Mouse (Mus musculus) right cerebral cortex, adult 18-20 months (tissue): ENCODE data around the gene 2310034G01Rik.

Experiments
- DNase-seq: peaks from one replicate; pipeline ENCODE4 v3.0.0; 2022; ENCODE audit warnings: mixed read lengths

Gene 2310034G01Rik

DNA sequence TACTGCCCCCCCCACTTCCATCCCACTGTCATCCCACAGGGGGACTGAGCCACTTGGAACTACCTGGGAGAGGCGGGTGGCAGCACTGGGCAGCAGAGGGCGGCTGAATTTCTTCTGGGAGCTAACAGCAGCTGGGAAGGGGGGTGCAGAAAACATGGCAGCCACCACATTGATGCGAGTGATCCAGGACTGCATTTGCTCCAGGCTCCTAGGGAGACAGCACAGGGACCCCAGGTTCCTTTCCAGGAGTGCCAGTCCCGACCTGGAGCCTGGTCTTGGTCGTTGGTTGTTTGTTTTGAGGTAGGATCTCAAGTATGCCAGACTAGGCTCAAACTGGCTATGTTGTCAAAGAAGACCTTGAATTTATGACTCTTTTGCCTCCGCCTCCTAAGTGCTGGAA lies 36.5 kb downstream of the 2310034G01Rik start:
- DNase-seq: no peak

DNA sequence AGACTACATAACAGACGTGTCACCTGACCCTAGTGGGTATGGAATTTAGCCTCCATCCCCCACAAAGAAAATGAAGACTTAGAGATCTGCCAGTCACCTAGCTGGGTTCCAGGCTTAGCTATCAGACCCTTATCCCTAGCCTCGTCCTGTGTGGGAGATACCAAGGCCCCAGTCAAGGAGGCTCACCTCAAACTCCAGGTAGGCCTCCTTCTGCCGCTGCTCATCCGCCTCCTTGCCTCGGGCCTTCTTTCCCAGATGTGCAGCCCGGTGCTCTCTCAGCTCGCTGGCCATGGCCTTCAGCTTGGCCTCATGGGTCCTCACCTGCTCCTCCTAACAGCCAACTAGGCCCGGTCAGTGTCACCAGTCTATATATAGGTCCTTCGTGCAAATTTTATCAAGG lies 37.0 kb downstream of the 2310034G01Rik start:
- no peak for DNase-seq

DNA sequence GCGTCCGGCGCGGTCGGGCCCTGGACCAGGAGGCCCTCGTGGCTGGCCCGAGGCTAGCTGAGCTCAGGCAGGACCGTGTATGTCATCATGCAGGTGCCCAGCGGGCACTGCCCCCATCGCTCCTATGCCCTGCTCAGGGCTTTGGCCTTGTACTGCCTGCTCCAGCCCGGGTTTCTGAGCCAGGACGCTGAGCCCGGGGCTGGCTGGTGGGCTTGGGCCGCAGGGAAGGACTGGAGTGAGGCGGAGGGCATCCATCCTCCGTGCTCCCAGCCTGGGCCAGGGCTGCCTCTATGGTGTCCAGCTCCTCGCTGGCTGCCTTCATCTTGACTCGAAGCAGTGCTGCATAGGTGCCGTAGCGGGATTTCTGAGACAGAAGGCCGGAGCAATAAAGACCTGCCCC lies 37.5 kb downstream of the 2310034G01Rik start:
- DNase-seq: no peak

DNA sequence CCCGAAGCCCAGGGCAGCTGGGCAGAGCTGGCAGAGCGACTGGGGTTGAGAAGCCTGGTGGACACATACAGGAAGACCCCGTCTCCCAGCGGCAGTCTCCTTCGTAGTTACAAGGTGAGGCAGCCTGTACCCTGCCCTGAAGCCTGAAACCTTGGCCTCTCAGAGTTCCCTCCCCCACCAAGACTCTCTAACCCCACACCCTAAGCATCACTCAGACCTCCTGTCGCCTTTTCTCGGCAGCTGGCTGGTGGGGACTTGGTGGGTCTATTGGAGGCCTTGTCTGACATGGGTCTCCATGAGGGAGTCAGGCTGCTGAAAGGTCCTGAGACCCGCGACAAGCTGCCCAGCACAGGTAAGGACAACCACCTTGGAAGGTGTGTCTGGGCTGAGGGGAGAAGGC lies 38.8 kb downstream of the 2310034G01Rik start:
- DNase-seq: no peak

DNA sequence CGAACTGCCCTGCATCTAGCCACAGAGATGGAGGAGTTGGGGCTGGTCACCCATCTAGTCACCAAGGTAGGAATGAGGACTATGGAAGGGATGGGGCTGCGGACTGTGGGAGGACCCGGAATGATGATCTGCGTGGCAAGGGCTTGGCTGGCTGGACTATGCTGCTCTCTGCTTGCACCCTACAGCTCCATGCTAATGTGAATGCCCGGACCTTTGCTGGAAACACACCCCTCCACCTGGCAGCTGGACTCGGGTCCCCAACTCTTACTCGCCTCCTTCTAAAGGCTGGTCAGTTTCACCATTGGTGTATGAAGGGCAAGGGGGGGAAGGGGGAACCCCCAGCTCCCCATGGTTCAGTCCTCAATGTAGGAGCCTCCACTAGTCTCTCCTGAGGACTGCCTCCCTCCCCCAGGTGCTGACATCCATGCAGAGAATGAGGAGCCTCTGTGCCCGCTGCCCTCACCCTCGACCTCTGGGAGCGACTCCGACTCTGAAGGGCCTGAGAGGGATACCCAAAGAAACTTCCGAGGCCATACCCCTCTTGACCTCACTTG lies 39.7 kb downstream of the 2310034G01Rik start:
- DNase-seq: no peak

DNA sequence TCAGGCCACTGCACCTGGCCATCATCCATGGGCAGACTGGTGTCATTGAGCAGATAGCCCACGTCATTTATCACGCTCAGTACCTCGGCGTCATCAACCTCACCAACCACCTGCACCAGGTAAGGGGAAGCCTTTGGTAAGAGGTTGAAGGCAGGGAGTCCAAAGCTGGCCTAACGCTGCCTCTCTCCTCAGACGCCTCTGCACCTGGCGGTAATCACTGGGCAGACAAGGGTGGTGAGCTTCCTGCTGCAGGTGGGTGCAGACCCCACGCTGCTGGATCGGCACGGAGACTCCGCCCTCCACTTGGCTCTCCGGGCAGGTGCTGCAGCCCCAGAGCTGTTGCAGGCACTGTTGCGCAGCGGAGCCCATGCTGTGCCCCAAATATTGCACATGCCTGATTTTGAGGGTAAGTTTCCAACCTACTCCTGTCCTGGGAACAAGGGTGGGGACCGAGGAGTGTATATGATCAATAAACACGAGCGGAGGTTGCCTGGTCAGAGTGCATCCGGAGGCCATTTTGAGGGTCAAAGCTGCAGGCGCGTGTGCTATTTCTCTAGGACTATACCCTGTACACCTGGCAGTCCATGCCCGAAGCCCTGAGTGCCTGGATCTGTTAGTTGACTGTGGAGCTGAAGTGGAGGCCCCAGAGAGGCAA lies 40.3 kb downstream of the 2310034G01Rik start:
- peak; percentile 10 for DNase-seq

DNA sequence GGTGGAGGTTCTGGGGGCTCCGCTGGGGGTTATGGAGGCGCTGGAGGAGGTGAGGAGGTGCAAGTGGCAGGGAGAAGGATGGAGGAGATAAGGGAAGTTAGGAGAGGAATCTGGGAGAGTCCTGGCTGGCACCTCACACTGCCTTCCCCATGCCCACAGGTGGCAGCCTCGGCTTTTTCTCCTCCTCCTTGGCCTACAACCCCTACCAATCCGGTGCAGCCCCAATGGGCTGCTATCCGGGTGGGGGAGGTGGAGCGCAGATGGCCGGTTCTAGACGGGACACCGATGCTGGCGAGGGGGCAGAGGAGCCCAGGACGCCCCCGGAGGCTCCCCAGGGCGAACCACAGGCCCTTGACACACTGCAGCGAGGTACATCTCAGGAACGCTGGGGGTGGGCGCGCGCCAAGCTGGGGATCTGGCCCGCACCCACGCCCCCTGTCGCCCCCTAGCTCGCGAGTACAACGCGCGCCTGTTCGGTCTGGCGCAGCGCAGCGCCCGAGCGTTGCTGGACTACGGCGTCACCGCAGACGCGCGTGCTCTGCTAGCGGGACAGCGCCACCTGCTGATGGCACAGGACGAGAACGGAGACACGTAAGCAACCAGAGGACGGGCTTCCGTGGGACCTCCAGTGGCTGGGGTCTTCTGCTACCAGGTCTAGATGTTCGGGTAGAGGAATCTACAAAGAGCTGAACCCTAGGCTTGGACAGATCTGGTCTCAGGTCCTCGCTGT lies 41.2 kb downstream of the 2310034G01Rik start:
- peak; percentile 89 for DNase-seq

DNA sequence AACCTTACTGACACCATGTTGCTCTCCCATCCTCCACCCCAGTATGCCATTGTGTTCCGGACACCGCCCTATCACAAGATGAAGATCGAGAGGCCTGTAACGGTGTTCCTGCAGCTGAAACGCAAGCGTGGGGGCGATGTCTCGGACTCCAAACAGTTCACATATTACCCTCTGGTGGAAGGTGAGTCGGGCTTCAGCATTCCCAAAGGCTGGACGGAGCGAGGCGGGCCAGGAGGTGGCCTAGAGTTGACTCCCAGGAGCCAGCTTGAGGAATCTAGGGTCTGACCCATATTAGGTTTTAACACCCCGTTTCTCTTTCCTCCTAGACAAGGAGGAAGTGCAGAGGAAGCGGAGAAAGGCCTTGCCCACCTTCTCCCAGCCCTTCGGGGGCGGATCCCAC lies 41.8 kb downstream of the 2310034G01Rik start:
- no peak for DNase-seq

DNA sequence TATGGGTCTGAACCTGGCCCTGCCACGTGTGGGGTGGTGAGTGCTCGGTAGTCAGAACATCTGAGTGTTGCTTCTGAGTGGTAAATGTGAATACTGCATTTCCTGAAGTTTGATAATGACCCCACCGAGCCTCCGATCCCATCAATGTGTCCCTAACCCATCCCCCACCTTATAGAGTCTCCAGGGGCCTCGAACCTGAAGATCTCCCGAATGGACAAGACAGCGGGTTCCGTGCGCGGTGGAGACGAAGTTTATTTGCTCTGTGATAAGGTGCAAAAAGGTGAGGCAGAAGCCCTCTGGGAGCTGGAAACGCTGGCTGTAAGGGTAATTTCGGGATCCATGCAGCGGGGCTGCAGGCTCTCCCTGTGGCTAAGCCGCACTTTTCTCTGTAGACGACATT lies 42.3 kb downstream of the 2310034G01Rik start:
- no peak for DNase-seq

DNA sequence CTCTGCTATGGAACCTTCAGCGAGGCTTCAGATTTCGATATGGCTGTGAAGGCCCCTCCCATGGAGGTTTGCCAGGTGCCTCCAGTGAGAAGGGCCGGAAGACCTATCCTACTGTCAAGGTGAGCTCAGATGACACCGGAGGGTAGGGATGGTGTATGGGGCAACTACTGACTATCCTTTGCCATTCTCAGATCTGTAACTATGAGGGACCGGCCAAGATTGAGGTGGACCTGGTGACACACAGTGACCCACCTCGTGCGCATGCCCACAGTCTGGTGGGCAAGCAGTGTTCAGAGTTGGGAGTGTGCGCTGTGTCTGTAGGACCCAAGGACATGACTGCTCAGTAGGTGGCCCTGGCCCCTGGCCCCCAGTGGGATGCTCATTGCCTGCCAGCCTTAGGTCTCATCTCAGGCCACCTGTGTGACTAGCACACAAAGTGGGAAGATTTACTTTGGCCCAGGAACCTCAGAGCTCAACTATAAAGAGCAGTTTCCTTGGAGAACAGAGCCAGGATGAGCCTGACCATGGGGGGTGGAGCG lies 43.3 kb downstream of the 2310034G01Rik start:
- DNase-seq: no peak

DNA sequence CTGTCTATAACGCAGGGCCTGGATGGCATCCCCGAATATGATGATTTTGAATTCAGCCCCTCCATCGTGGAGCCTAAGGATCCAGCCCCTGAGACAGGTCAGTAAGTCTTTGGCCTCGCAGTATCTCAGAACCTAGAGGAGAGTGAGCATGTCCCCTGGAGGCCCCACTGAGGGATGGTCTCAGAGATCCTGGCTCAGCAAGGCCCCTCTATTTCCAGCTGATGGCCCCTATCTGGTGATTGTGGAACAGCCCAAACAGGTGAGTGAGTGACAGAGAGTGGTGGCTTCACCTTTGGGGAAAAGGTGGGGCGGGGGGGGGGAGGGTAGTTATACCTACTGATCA lies 43.9 kb downstream of the 2310034G01Rik start:
- no peak for DNase-seq

DNA sequence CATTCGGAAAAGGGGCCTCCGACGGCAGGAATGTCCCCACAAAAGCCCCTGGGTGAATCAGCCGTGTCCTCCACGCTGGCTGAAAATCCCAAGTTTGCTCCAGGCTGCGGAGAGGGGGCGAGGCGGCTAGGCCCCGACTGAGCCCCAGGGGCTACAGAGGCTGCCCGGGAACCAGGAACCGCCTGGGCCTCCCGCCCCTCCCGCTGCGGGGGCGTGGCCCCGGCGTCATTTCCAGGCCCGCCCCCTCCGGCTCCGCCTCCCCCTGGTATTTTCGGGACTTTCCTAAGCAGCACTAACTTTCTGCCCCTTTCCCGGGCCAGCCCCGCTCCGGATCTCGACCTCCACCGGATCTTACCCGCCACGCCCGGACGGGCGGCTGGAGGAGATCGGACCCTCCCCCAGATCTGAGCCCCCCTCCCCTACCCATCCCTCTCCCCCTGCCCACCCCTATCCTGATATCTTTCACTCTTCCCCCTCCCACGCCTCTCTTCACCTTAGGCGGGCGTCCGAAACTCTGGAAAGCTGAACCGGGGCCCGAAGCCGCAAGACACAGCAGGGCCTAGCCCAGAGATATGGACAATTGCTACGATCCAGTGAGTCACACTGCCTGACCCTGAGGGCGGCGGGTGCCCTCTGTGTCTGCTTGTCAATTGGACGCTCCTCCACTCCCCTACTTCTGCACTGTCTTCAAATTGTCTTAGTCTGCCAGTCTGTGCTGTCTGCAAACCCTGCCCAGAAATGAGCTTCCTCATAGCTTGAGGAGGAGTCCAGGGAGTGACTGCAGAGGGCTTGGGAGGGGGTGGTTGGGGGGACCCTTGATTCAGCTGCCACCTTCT lies 44.5 kb downstream of the 2310034G01Rik start:
- peak; percentile 74 for DNase-seq

DNA sequence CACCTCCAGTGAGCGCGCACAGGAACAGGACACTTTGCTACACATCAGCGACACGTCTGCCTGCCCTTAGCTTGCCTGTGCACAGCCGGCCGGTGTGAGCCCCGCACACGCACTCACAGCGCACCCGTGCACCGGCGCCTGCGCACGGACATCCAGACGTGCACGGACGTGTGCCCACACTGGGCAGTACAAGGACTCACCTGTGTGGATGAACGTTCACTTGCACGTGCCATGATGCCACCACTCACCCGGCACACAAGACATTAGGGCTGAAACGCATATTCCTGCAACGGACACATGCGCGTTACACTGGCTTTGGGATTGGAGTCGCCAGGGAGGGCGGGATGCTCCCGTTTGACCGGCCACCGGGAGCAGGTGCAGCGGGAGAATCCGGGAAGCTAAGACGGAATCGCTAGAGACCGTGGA lies 45.2 kb downstream of the 2310034G01Rik start:
- DNase-seq: no peak

DNA sequence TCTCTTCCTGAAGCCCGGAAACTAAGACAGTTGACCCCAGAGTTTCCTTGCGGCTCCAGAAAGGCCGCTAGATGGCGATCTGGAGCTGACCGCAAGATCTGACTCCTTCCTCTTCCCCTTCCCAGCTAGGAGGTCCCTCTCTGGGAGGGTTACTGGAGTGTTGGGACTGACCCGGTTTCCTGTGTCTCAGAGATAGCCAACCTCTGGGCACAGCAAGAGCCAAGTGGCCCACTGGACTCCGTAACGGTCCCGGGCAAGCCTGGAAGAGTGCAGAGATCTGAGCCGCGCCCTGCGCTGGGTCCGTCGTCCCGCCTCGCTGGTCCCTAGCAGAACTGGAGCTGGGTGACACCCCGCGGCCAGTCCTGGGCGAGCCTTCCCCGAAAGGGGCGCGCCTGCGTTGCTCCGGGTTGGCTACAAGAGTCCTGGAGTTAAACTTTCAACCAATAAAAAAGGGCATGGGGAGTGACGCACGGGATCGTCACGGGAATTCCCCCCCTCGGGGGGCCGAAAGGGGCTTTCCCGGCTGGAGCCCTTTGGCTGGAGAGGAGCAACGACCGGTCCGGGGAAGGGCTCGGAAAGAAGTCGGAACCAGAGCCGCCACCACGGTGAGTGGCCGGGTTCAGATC lies 45.8 kb downstream of the 2310034G01Rik start, which contains the start of gene Nfkb2:
TSS of gene Nfkb2 (plus strand) at position 105 of the 626 bp plus-strand sequence.
- peak; percentile 77 for DNase-seq

DNA sequence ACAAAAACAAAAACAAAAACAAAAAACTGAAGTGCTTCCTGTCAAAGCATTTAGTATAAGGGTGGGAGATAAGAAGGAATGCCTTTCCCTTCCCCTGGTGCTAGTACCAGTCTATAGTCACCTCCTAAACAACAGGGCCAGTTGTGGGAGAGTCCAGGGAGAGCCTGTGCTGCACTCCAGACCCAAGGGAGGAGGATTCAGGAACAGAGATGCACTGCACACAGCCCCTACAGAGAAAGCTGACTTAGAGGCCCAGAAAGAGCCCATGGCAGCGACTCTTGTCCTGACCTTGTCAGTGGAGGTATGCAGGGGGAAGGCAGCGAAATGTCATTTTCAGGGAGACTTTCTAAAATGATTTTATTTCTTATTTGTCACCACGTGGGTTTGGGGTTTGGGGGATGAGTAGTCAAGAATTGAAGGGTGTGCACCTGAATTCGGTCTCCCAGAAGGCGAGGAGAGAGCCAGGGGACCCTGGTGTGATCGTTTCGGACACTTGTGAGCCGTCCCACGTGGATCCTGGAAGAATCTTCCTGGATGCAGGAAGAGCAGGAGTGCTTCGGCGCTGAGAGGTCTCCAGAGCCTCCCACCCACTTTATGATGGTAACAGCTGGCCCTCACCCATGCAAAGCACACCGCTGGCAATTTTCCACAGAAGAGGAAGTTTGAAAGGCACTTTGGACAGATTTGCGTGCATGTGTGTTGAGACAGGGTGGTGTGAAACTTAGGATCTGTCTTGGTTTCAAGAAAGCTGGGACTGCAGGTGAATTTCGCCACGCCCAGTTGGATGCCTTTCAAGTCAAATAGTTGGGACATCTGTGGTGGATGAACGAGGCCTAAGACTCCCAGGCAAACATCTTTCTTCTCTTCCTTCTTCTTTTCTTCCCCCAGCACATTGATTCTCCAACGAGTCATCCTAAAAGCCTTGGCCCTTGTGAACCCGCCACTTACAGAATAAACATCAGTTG lies 46.6 kb downstream of the 2310034G01Rik start:
- DNase-seq: no peak

DNA sequence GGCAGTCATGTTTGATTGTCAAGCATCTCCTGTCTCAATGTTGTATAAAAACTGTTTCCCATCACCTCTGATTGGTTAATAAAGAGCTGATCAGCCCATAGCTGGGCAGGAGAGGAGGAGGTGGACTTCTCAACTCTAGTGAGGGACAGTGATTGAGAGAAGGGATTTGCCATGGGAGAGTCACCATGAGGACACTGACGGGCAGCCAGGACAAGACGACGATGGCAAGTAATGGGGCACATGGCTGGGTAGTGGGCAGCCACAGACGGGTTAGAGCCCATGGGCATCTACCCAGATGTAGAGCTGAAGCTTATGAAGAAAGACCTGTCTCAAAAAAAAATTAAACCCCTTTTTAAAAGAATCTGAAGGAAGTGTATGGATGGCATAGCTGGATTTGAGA lies 47.6 kb downstream of the 2310034G01Rik start:
- DNase-seq: no peak

DNA sequence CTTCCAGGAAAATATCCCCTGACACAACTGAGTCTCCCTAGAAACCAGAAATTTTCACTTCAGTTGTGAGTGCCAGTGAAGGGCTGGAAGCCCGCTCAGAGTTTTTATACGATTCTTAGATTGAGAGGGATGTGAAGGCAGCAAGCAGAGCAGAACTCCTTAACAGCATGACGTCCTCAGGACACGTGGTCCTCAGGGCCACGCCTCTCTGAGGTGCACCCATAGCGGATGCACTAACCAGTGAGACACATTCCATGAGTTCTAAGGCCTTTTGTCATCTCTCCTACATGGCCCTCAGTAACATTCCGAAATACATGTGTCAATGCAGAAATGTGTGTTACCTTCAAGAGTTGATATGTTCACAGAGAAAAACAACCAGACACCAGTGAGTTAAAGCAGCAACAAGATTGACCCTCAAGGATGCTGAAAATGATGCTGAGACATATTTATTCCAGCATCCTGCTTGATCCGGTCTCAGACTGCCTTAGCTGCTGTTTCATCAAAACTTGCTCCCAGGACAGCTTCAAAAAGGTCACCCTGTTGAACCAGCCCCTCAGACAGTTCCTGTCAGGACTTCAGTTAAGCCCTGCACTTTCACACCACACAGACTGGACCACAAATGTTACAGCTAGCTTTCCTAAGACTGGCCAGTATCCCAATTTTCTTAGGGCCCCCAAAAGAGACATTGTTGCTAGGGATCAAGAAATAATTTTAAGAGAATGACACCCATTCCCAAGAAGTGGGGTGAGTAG lies 49.6 kb downstream of the 2310034G01Rik start:
- DNase-seq: no peak
